Mouse (Mus musculus): ENCODE measurements around the gene Cfap100.

- TF ChIP-seq CHD2 (IDR thresholded peaks at IDR 0.05; ENCODE audit: low read depth, low read length): no peak
- no peak for TF ChIP-seq ZNF384 (IDR thresholded peaks at IDR 0.05; ENCODE audit: low read depth, low read length)
- TF ChIP-seq MAFK (IDR thresholded peaks at IDR 0.05; ENCODE audit: insufficient read depth, low read depth, low read length): no peak
Measured at GRCm38 (mm10) chr6:90475176-90475853, 46.7 kb upstream of the Cfap100 start.

Data from ES-E14 (cell line).